Mouse (Mus musculus): ENCODE measurements at regions not wholly inside any gene's neighbourhood (a gene's known extent, or its start where the extent isn't known, plus 50 kb on each side); places are given as distances from the start of the nearest gene placed in this dataset.

- no peak for DNase-seq (ENCODE audit: low spot score in 2 of 2)
Measured at GRCm38 (mm10) chr5:106191141-106191540, 266.8 kb downstream of the Barhl2 start.

- no peak for DNase-seq (ENCODE audit: low spot score in 2 of 2)
Measured at GRCm38 (mm10) chr5:106181726-106182125, 276.2 kb downstream of the Barhl2 start.

- DNase-seq (ENCODE audit: low spot score in 2 of 2) = peak in 1 of 2 experiments; percentile 81
Measured at GRCm38 (mm10) chr5:106172162-106172561, 285.8 kb downstream of the Barhl2 start.

- DNase-seq (ENCODE audit: low spot score in 2 of 2) = no peak
Measured at GRCm38 (mm10) chr5:106170405-106170804, 287.6 kb downstream of the Barhl2 start.

- DNase-seq (ENCODE audit: low spot score in 2 of 2) = no peak
Measured at GRCm38 (mm10) chr5:106167556-106167955, 290.4 kb downstream of the Barhl2 start.

GRCm38 (mm10) chr5:106166266-106166665 is 289.9 kb downstream of the Zfp326 start:
- DNase-seq (ENCODE audit: low spot score in 2 of 2) = no peak

GRCm38 (mm10) chr5:106164190-106164589 is 287.8 kb downstream of the Zfp326 start:
- DNase-seq (ENCODE audit: low spot score in 2 of 2) = no peak

GRCm38 (mm10) chr5:106162981-106163653 is 286.8 kb downstream of the Zfp326 start:
- peak in 1 of 2 experiments; percentile 33 for DNase-seq (ENCODE audit: low spot score in 2 of 2)

GRCm38 (mm10) chr5:106139109-106139508 is 262.7 kb downstream of the Zfp326 start:
- DNase-seq (ENCODE audit: low spot score in 2 of 2) = no peak

- DNase-seq (ENCODE audit: low spot score in 2 of 2) = no peak
Measured at GRCm38 (mm10) chr5:106122928-106123327, 246.6 kb downstream of the Zfp326 start.

GRCm38 (mm10) chr5:106119584-106119983 is 243.2 kb downstream of the Zfp326 start:
- DNase-seq (ENCODE audit: low spot score in 2 of 2) = no peak

- no peak for DNase-seq (ENCODE audit: low spot score in 2 of 2)
Measured at GRCm38 (mm10) chr5:106113186-106113585, 236.8 kb downstream of the Zfp326 start.

- no peak for DNase-seq (ENCODE audit: low spot score in 2 of 2)
Measured at GRCm38 (mm10) chr5:106108474-106108971, 232.2 kb downstream of the Zfp326 start.

GRCm38 (mm10) chr5:106102255-106102654 is 225.9 kb downstream of the Zfp326 start:
- DNase-seq (ENCODE audit: low spot score in 2 of 2) = no peak

GRCm38 (mm10) chr5:106098887-106099286 is 222.5 kb downstream of the Zfp326 start:
- DNase-seq (ENCODE audit: low spot score in 2 of 2) = peak in 1 of 2 experiments; percentile 47

- no peak for DNase-seq (ENCODE audit: low spot score in 2 of 2)
Measured at GRCm38 (mm10) chr5:106089332-106089731, 213.0 kb downstream of the Zfp326 start.

- no peak for DNase-seq (ENCODE audit: low spot score in 2 of 2)
Measured at GRCm38 (mm10) chr5:106088478-106089185, 212.3 kb downstream of the Zfp326 start.

GRCm38 (mm10) chr5:106083786-106084185 is 207.4 kb downstream of the Zfp326 start:
- no peak for DNase-seq (ENCODE audit: low spot score in 2 of 2)

- DNase-seq (ENCODE audit: low spot score in 2 of 2) = no peak
Measured at GRCm38 (mm10) chr5:106082891-106083290, 206.5 kb downstream of the Zfp326 start.

- no peak for DNase-seq (ENCODE audit: low spot score in 2 of 2)
Measured at GRCm38 (mm10) chr5:106067124-106067551, 190.8 kb downstream of the Zfp326 start.

GRCm38 (mm10) chr5:106066706-106067105 is 190.3 kb downstream of the Zfp326 start:
- DNase-seq (ENCODE audit: low spot score in 2 of 2) = no peak

- DNase-seq (ENCODE audit: low spot score in 2 of 2) = no peak
Measured at GRCm38 (mm10) chr5:106064366-106064765, 188.0 kb downstream of the Zfp326 start.

- no peak for DNase-seq (ENCODE audit: low spot score in 2 of 2)
Measured at GRCm38 (mm10) chr5:106062926-106063325, 186.6 kb downstream of the Zfp326 start.
